8 mouse cellular contexts compared by ENCODE assay signal in genomic region chr2:57115864-57116365, GRCm38 (mm10). TPM values are rescaled to one million over a fixed set of nuclear protein-coding genes. Genes with fewer than 3 reads are reported as not detected.
DNase-seq lines count a peak whose midpoint lies in the region; ATAC-seq and TF ChIP-seq lines count a peak whose summit lies in the region.

No protein-coding gene starts in this region.

- peak overlapping the region; percentile 91 for H3K27ac ChIP-seq in heart, embryonic 12.5 days (ENCODE audit: poor library complexity, severe bottlenecking)
- 0 out of 2 replicates have a peak overlapping the region, but pooled peaks have one; percentile 83 for H3K27ac ChIP-seq in kidney, postnatal 0 days
- H3K27ac ChIP-seq in lung, embryonic 16.5 days (ENCODE audit: low read length) = peak overlapping the region; percentile 78

- under 1% methylated on average over 22 of the region's 28 CpGs for WGBS in heart, embryonic 12.5 days
- 0% methylated on average over 20 of the region's 28 CpGs for WGBS in kidney, postnatal 0 days
- 0% methylated on average over 18 of the region's 28 CpGs for WGBS in lung, embryonic 16.5 days

- H3K4me1 ChIP-seq in heart, embryonic 12.5 days (replicated peaks) = peaks cover 21% of the 10 kb centered on the region
- 0 out of 2 replicates have a peak, but pooled peaks cover 6% of the 10 kb centered on the region for H3K4me1 ChIP-seq in kidney, postnatal 0 days (replicated peaks; ENCODE audit: insufficient read depth, low read length)
- H3K4me1 ChIP-seq in lung, embryonic 16.5 days (replicated peaks; ENCODE audit: control insufficient read depth, insufficient read depth, low read length) = peaks cover 3% of the 10 kb centered on the region; the same call in 1 of the 2 replicates

- peak overlapping the region; percentile 100 for H3K4me2 ChIP-seq in heart, embryonic 12.5 days
- peak overlapping the region; percentile 99 for H3K4me2 ChIP-seq in kidney, postnatal 0 days (ENCODE audit: low read length)
- H3K4me2 ChIP-seq in lung, embryonic 16.5 days (ENCODE audit: low read depth, low read length) = peak overlapping the region; percentile 99

- H3K9me3 ChIP-seq in heart, embryonic 12.5 days (replicated peaks) = peaks cover 9% of the 10 kb centered on the region; the same call in 1 of the 2 replicates
- no peaks in the 10 kb centered on the region for H3K9me3 ChIP-seq in kidney, postnatal 0 days (replicated peaks; ENCODE audit: low read length)
- no peaks in the 10 kb centered on the region; the same call in 1 of the 2 replicates for H3K9me3 ChIP-seq in lung, embryonic 16.5 days (ENCODE audit: control insufficient read depth, low read length)

- H3K9ac ChIP-seq in heart, embryonic 12.5 days = peak overlapping the region; percentile 80
- H3K9ac ChIP-seq in kidney, postnatal 0 days (ENCODE audit: low read depth, low read length) = peak overlapping the region; percentile 38
- peak overlapping the region; percentile 74 for H3K9ac ChIP-seq in lung, embryonic 16.5 days (ENCODE audit: low read length)

- DNase-seq in CD4-positive, CD25-positive, alpha-beta regulatory T cell, adult 2 months (ENCODE audit: low read depth, low spot score) = peak; percentile 51
- DNase-seq in ZHBTc4 (ENCODE audit: low read depth, low spot score) = peak; percentile 52
- DNase-seq in embryo, embryonic 10.5 days (ENCODE audit: low spot score) = peak; percentile 64
- DNase-seq in kidney, postnatal 0 days (ENCODE audit: low spot score) = peak; percentile 53
- peak; percentile 63 for DNase-seq in retina, embryonic 14.5 days (ENCODE audit: low spot score)

- H3K4me3 ChIP-seq in heart, embryonic 12.5 days = peak overlapping the region; percentile 73
- peak overlapping the region; percentile 69 for H3K4me3 ChIP-seq in kidney, postnatal 0 days (replicated peaks; ENCODE audit: low read depth, low read length)
- peak overlapping the region; percentile 74 for H3K4me3 ChIP-seq in lung, embryonic 16.5 days (ENCODE audit: low read length)

- no peak for ATAC-seq in CD4-positive, CD25-positive, alpha-beta regulatory T cell, adult 4 months
- peak; percentile 14; the same call in 1 of the 2 replicates for ATAC-seq in heart, embryonic 12.5 days (ENCODE audit: insufficient number of reproducible peaks, low FRiP score)
- peak; percentile 14; the same call in 1 of the 2 replicates for ATAC-seq in kidney, postnatal 0 days (replicated peaks; ENCODE audit: low FRiP score, low read depth)
- ATAC-seq in lung, embryonic 16.5 days (ENCODE audit: low read depth) = peak; percentile 29

- TF ChIP-seq CTCF in kidney, postnatal 0 days (IDR thresholded peaks at IDR 0.05; ENCODE audit: low read depth) = no peak

- peaks cover 27% of the 10 kb centered on the region for H3K27me3 ChIP-seq in heart, embryonic 12.5 days (replicated peaks)
- H3K27me3 ChIP-seq in kidney, postnatal 0 days (ENCODE audit: insufficient read depth, low read length) = peaks cover 26% of the 10 kb centered on the region
- H3K27me3 ChIP-seq in lung, embryonic 16.5 days (ENCODE audit: control insufficient read depth, insufficient read depth, low read depth, low read length) = peaks cover 29% of the 10 kb centered on the region

- H3K36me3 ChIP-seq in heart, embryonic 12.5 days = no peaks in the 10 kb centered on the region
- H3K36me3 ChIP-seq in kidney, postnatal 0 days (ENCODE audit: insufficient read depth, low read length) = no peaks in the 10 kb centered on the region
- H3K36me3 ChIP-seq in lung, embryonic 16.5 days (ENCODE audit: control insufficient read depth, insufficient read depth, low read length) = no peaks in the 10 kb centered on the region

RNA-seq across cellular contexts. Expression of gene Nr4a2, which starts 7.9 kb away (rescaled TPM):
- polyA plus RNA-seq in CD4-positive, CD25-positive, alpha-beta regulatory T cell, adult 4 months (2017; shearing (Covaris generic)) = 1 to 10 TPM; 2.5 to 3.5 TPM
- 3.5 and 3.8 TPM in 2 replicates for polyA plus RNA-seq in heart, embryonic 12.5 days (2016; fragmentation: Nextera tagmentation; extraction: Ambion mirVana)
- 1.9 and 2.0 TPM in 2 replicates for polyA plus RNA-seq in kidney, postnatal 0 days (2015; fragmentation: Nextera tagmentation; extraction: Ambion mirVana)
- polyA plus RNA-seq in lung, embryonic 16.5 days (2015; fragmentation: Nextera tagmentation; extraction: Ambion mirVana) = 3.4 and 4.4 TPM in 2 replicates
